Mouse (Mus musculus): ENCODE measurements around the gene Inhba.

GRCm38 (mm10) chr13:16023070-16024039 lies 11.7 kb downstream of the Inhba start:
- TF ChIP-seq CTCF (IDR thresholded peaks at IDR 0.05; ENCODE audit: extremely low read depth, insufficient read depth, low read length) (no peak), POLR2A (IDR thresholded peaks at IDR 0.05; ENCODE audit: extremely low read depth, insufficient read depth, low read length) (no peak)
